Mouse (Mus musculus) G1E-ER4 (cell line): ENCODE results near the gene Cald1. TPM values are rescaled to one million over a fixed set of nuclear protein-coding genes. Genes with fewer than 3 reads are reported as not detected.

Experiments
- GATA1 ChIP-seq: IDR thresholded peaks from one replicate; pipeline ENCODE4 v1.8.0; 2012; ENCODE audit warnings: low read length, inconsistent platforms
- polyA plus RNA-seq: library from polyadenylated mRNA; stranded (reverse); fragments of >175 nt; gene quantifications from 2 replicates; pipeline ENCODE4 v1.2.3, GENCODE M21; 2012

The Cald1 gene
- polyA plus RNA-seq, 1 experiment = not detected

DNA sequence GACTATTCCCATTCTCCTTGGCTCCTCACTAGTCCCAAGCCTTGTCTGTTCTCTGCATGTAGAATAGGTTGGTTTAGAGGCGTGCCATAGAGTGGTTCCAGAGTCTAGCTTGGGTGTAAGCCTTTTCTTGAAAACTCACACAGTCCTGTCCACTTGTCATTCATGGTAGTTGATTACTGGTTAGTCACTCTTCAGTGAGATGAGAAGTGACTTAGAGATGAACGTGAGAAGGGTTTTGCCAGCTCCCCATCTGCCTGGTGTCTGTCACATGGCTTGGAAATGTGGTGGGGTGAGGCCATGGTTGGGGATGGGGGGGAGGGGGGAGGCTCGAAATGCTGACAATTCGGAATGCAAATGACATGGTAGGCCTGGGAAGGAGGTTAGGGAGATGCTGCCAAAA lies 2.5 kb downstream of the Cald1 start:
- TF ChIP-seq GATA1 = no peak

- no peak for TF ChIP-seq GATA1
These were observed 3.8 kb downstream of the Cald1 start for GRCm38 (mm10) chr6:34602091-34602490.

DNA sequence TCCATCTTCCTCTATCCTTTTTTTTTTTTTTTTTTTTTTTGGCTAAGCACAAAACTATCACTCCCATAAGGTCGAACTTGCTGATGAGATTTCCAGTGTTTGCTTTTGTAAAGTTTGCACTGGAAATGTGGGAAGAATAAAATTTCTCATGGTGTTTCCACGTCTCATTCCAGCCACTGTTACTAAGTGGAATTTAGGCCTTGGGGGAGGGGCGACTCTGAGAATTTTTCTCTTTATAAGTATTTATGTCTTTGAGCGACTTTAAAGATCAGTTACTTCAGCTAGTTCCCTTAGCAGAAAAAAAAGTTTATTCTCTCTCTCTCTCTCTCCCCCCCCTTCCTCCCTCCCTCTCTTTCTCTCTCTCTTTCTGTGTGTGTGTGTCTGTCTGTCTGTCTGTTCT lies 8.1 kb downstream of the Cald1 start:
- no peak for TF ChIP-seq GATA1

GRCm38 (mm10) chr6:34608603-34609002 lies 10.3 kb downstream of the Cald1 start:
- no peak for TF ChIP-seq GATA1

DNA sequence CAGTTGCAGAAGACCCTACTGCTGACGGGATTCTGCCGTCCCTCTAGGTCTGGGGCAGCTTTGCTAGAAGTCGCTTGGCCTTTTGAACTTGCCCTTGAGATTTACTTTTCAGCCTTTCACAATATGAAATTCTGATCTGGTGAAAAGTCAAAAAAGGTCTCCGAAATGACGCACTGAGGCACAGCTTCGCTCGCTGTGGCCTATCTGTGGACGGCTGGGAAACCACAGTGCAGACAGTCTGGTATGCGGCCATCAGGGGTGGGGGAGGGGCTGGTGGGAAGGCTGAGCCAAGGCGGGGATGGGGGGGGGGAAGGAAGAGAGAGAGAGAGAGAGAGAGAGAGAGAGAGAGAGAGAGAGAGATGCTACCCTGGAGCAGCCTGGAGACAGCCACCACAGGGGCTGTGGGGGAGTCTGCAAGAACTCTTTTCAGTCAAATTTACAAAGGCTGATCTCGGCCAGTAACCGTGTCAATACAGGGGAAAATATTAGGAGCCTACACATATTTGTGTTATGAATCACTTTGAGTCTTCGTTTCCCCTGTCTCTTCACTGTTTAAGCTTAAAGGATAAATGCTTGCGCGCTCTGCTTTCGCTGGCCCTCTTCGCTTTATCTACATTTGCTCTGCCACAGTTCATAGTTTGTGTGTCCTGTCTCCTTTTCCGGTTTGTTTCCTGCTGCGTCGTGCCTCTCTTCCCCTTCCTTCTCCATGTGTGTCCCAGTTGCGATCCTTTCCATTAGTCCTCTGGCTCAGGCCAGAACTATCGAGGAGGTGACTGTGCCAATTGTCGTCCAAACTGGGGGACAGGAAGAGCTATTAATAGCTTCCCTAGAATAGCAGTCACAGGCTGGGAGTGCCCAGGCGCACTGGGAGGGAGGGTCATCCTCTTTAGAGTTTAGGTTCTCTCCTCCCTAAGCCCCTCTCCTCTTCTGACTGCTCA lies 11.9 kb downstream of the Cald1 start:
- no peak for TF ChIP-seq GATA1

GRCm38 (mm10) chr6:34613122-34613521 lies 14.8 kb downstream of the Cald1 start:
- TF ChIP-seq GATA1 = no peak

DNA sequence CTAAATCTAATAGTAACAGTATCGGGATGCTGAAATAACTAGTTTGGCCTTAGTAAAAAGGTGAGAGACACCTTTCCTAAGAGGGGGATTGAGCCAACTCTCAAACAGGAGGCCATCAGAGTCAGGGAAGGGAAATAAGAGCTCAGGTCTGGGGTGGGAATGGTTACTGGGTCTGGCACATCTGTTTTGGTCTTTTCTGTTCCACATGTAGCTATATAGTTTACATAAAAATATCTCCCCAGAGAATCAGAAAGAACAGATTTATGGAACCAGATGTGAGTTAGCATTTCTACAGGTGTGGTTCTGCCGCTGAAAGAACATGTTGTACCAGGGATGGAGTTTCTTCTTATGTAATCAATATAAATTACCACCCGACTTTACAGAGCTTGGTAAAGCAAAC lies 17.1 kb downstream of the Cald1 start:
- TF ChIP-seq GATA1 = no peak

DNA sequence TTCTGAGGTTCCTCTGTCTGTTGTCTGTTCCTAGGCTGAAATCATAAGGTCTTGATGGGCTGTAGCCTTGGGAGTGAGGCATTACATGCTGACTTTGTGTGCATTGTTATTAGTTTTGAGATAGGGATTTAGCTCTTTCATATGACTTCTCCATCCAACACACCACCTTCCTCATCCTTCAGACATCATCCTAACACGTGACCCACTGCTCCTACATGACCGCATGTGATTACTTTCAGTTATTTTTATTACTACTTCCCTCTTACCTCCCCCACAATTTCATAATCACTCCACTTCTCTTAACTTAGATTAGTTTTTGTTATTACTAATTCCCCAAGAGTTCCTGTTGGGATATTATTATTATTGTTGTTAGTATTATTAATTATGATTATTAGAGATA lies 21.2 kb downstream of the Cald1 start:
- no peak for TF ChIP-seq GATA1

- TF ChIP-seq GATA1 = no peak
These were observed 21.9 kb downstream of the Cald1 start for GRCm38 (mm10) chr6:34620242-34620641.

- TF ChIP-seq GATA1 = no peak
These were observed 24.6 kb downstream of the Cald1 start for GRCm38 (mm10) chr6:34622865-34623264.

DNA sequence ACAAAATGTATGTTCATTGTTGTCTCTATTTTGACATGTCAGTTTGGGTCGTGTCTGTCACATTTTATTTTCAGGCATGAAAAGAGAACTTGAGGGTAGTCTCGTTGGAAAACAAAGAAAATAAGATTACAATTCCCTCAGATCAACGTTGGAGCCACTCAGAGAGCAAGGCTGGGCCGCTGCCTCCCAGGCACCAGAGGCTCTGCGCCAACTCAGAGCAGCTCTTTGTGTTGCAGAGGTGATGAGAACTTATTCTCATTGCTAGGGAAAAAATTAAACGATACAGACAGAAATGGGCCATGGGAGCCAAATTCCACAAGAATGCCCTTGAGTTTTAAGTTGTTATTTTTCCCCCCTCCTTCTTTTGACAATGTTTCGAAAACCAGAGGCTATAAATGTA lies 25.0 kb downstream of the Cald1 start:
- TF ChIP-seq GATA1 = no peak

DNA sequence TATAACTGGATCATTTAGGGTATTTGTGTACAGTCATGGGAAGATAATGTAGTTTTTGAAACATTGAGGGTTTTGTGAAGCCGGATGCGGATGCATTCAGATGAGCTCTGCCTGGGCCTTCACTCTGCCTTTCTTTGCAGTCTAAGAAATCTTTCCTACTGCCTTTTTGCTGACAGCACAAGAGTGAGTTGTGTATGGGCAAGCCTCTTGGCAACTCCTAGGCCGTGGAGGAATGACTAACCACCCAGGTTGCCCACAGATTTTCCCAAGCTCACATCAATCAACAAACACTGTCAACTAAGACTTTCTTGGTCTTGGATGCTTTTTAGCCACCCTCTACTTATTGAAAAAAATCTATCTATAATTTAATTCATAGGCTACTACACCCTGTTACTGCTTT lies 26.2 kb downstream of the Cald1 start:
- TF ChIP-seq GATA1 = no peak

GRCm38 (mm10) chr6:34626586-34627245 lies 28.4 kb downstream of the Cald1 start:
- no peak for TF ChIP-seq GATA1

DNA sequence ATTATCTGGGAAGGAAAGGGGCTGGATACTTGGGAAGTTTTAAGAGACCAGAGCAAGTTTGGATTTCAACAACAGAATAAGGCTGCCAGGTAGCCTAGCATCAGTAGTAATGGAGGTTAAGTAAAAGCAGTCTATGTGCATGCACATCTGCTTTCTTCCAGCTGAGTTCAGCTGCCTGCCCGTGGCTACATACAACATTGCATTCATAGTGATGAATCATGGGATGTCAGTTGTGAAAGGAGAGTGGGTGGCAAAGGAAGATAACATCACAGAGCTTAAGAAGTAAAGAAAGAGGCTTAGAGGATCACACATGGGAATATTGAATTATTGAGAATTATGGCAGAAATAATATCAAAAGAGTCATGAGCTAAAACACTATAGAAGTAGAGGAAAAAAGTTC lies 29.8 kb downstream of the Cald1 start:
- TF ChIP-seq GATA1 = no peak

DNA sequence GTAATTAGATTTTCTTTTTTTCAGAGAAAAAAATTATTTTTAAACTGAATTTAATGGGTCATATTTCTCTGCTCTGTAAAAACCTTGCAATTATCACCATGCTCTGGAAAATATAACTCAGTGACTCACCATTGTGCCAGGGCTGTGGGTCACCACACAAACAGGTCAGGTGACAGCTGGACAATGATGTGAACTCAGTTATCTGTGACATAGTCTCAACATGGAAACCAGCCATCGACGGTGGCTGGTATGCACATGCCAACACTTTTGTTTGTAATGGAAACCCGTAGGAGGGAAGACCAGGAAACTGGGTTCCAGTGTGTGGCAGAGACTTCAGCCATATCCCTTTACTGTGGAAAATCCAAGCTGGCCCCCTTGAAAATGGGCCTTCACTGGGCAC lies 35.5 kb downstream of the Cald1 start:
- no peak for TF ChIP-seq GATA1

DNA sequence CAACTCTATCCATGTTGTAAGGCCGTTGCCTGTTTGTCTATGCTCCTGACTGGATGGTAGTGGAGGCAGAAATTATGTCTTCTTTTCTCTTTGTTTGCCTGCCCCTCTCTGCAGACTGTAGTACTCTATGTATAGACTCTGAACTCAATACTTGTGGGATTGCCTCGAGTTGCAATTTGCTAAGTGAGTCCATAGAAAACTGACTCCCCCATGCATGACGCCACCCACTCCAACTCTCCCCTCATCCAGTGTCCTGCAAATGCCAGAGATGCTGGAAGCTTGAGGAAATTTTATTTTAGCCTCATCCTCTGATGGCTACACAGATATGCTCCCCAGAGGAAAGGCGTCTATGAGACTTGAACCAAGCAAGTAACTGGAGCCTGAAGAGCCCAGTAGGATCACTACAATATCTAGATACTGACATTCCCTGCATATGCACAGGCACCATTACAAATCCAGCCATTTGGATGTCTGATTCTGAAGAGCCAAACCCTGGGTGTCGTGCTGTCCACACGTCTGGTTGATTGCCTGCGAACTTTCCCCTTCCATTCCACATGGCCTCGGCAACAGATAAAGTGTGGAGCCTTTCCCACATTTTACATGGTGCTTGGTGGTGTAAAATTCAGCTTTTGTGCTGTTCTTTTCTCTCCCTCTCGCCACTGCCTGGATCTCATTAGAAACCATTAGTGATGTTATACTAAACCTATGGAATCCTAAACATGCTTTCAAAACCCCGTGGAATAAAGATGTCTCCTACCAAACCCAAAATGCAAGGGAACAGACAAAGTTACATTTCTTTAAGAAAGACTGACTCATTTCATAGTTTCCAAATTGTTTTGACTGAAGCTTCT lies 39.5 kb downstream of the Cald1 start:
- no peak for TF ChIP-seq GATA1
